Mouse (Mus musculus): ENCODE data around the gene Spaca4. TPM values are rescaled to one million over a fixed set of nuclear protein-coding genes. Genes with fewer than 3 reads are reported as not detected.
A peak's percentile ranks its signal among the peaks of the same experiment; 100 is the strongest.

The Spaca4 gene
- polyA plus RNA-seq, 1 experiment from 2014 or later, result 0.86 TPM

- under 1% methylated on average over 21 of the region's 21 CpGs for WGBS
- Histone ChIP-seq H3K36me3 (ENCODE audit: control insufficient read depth, insufficient read depth, low read length) (peaks cover 2% of the 10 kb centered on the region), H3K27ac (ENCODE audit: low read length) (peak overlapping the region; percentile 93), H3K27me3 (replicated peaks; ENCODE audit: control insufficient read depth, insufficient read depth, low read length) (peaks cover 4% of the 10 kb centered on the region), H3K9ac (ENCODE audit: low read depth, low read length) (peak overlapping the region; percentile 76), H3K9me3 (ENCODE audit: control insufficient read depth, low read length) (no peaks in the 10 kb centered on the region), H3K4me1 (ENCODE audit: control insufficient read depth, insufficient read depth, low read length) (peaks cover 52% of the 10 kb centered on the region), H3K4me3 (ENCODE audit: low read length) (peak overlapping the region; percentile 70), H3K4me2 (ENCODE audit: low read depth, low read length) (peak overlapping the region; percentile 99)
- peak; percentile 0; the same call in 1 of the 2 replicates for ATAC-seq
Observed at GRCm38 (mm10) chr7:45705443-45705864, 20.2 kb downstream of the Spaca4 start.

- 0% methylated on average over 36 of the region's 36 CpGs for WGBS
- peak within 1 kb of the TSS; percentile 70 for H3K4me3 ChIP-seq (ENCODE audit: low read length)
- peaks cover 10% of the 10 kb centered on the region for H3K27me3 ChIP-seq (replicated peaks; ENCODE audit: control insufficient read depth, insufficient read depth, low read length)
- peaks cover 54% of the 10 kb centered on the region for H3K4me1 ChIP-seq (ENCODE audit: control insufficient read depth, insufficient read depth, low read length)
- H3K27ac ChIP-seq (ENCODE audit: low read length), result peak within 1 kb of the TSS; percentile 93
- H3K9me3 ChIP-seq (ENCODE audit: control insufficient read depth, low read length), result no peaks in the 10 kb centered on the region
- no peaks in the 10 kb centered on the region for H3K36me3 ChIP-seq (ENCODE audit: control insufficient read depth, insufficient read depth, low read length)
- H3K9ac ChIP-seq (ENCODE audit: low read depth, low read length), result peak within 1 kb of the TSS; percentile 76
- ATAC-seq, result peak; percentile 79
- peak within 1 kb of the TSS; percentile 99 for H3K4me2 ChIP-seq (ENCODE audit: low read depth, low read length)
Observed at GRCm38 (mm10) chr7:45704730-45705442, 20.7 kb downstream of the Spaca4 start, which contains the start of gene Dbp. Dbp (plus strand) TSS chr7:45705088.

GRCm38 (mm10) chr7:45704046-45704559 lies 21.5 kb downstream of the Spaca4 start:
- H3K9ac ChIP-seq (ENCODE audit: low read depth, low read length), result peak overlapping the region; percentile 68
- H3K36me3 ChIP-seq (ENCODE audit: control insufficient read depth, insufficient read depth, low read length), result no peaks in the 10 kb centered on the region
- peak overlapping the region; percentile 96 for H3K4me2 ChIP-seq (ENCODE audit: low read depth, low read length)
- H3K27me3 ChIP-seq (replicated peaks; ENCODE audit: control insufficient read depth, insufficient read depth, low read length), result peaks cover 16% of the 10 kb centered on the region
- WGBS, result 1% methylated on average over 13 of the region's 13 CpGs
- H3K4me1 ChIP-seq (ENCODE audit: control insufficient read depth, insufficient read depth, low read length), result peaks cover 56% of the 10 kb centered on the region
- ATAC-seq, result peak; percentile 47
- peak overlapping the region; percentile 70 for H3K4me3 ChIP-seq (ENCODE audit: low read length)
- H3K27ac ChIP-seq (ENCODE audit: low read length), result peak overlapping the region; percentile 89
- no peaks in the 10 kb centered on the region for H3K9me3 ChIP-seq (ENCODE audit: control insufficient read depth, low read length)

- Histone ChIP-seq H3K4me3 (ENCODE audit: low read length) (peak overlapping the region; percentile 70), H3K4me1 (ENCODE audit: control insufficient read depth, insufficient read depth, low read length) (peaks cover 51% of the 10 kb centered on the region), H3K4me2 (ENCODE audit: low read depth, low read length) (peak overlapping the region; percentile 96), H3K36me3 (ENCODE audit: control insufficient read depth, insufficient read depth, low read length) (no peaks in the 10 kb centered on the region), H3K27me3 (replicated peaks; ENCODE audit: control insufficient read depth, insufficient read depth, low read length) (peaks cover 20% of the 10 kb centered on the region), H3K9ac (ENCODE audit: low read depth, low read length) (peak overlapping the region; percentile 68), H3K9me3 (ENCODE audit: control insufficient read depth, low read length) (no peaks in the 10 kb centered on the region), H3K27ac (ENCODE audit: low read length) (peak overlapping the region; percentile 89)
- 49% methylated on average over 12 of the region's 12 CpGs for WGBS
- no peak for ATAC-seq
Observed at GRCm38 (mm10) chr7:45703521-45704033, 22.0 kb downstream of the Spaca4 start.

GRCm38 (mm10) chr7:45702809-45703520 lies 22.6 kb downstream of the Spaca4 start:
- Histone ChIP-seq H3K9ac (ENCODE audit: low read depth, low read length) (peak overlapping the region; percentile 68; the same call in 1 of the 2 replicates), H3K4me1 (ENCODE audit: control insufficient read depth, insufficient read depth, low read length) (peaks cover 45% of the 10 kb centered on the region), H3K27me3 (replicated peaks; ENCODE audit: control insufficient read depth, insufficient read depth, low read length) (peaks cover 24% of the 10 kb centered on the region), H3K9me3 (ENCODE audit: control insufficient read depth, low read length) (no peaks in the 10 kb centered on the region), H3K36me3 (ENCODE audit: control insufficient read depth, insufficient read depth, low read length) (no peaks in the 10 kb centered on the region), H3K4me2 (ENCODE audit: low read depth, low read length) (no peak overlapping the region), H3K4me3 (ENCODE audit: low read length) (no peak overlapping the region), H3K27ac (ENCODE audit: low read length) (no peak overlapping the region)
- WGBS, result 90% methylated on average over 17 of the region's 17 CpGs
- no peak for ATAC-seq

- H3K27me3 ChIP-seq (replicated peaks; ENCODE audit: control insufficient read depth, insufficient read depth, low read length), result peaks cover 24% of the 10 kb centered on the region
- ATAC-seq, result no peak
- H3K4me2 ChIP-seq (ENCODE audit: low read depth, low read length), result no peak overlapping the region
- WGBS, result 93% methylated on average over 11 of the region's 11 CpGs
- no peak overlapping the region for H3K4me3 ChIP-seq (ENCODE audit: low read length)
- H3K36me3 ChIP-seq (ENCODE audit: control insufficient read depth, insufficient read depth, low read length), result no peaks in the 10 kb centered on the region
- H3K4me1 ChIP-seq (ENCODE audit: control insufficient read depth, insufficient read depth, low read length), result peaks cover 40% of the 10 kb centered on the region
- no peak overlapping the region for H3K27ac ChIP-seq (ENCODE audit: low read length)
- no peak overlapping the region for H3K9ac ChIP-seq (ENCODE audit: low read depth, low read length)
- H3K9me3 ChIP-seq (ENCODE audit: control insufficient read depth, low read length), result no peaks in the 10 kb centered on the region
Observed at GRCm38 (mm10) chr7:45702316-45702715, 23.3 kb downstream of the Spaca4 start.

- Histone ChIP-seq H3K4me3 (ENCODE audit: low read length) (no peak overlapping the region; the same call in 1 of the 2 replicates), H3K4me1 (ENCODE audit: control insufficient read depth, insufficient read depth, low read length) (peaks cover 35% of the 10 kb centered on the region), H3K27ac (ENCODE audit: low read length) (no peak overlapping the region), H3K27me3 (replicated peaks; ENCODE audit: control insufficient read depth, insufficient read depth, low read length) (peaks cover 24% of the 10 kb centered on the region), H3K4me2 (ENCODE audit: low read depth, low read length) (no peak overlapping the region), H3K36me3 (ENCODE audit: control insufficient read depth, insufficient read depth, low read length) (no peaks in the 10 kb centered on the region), H3K9ac (ENCODE audit: low read depth, low read length) (no peak overlapping the region), H3K9me3 (ENCODE audit: control insufficient read depth, low read length) (no peaks in the 10 kb centered on the region)
- no peak for ATAC-seq
- WGBS, result 88% methylated on average over 11 of the region's 11 CpGs
Observed at GRCm38 (mm10) chr7:45701607-45702006, 24.0 kb downstream of the Spaca4 start.

GRCm38 (mm10) chr7:45701072-45701471 lies 24.5 kb downstream of the Spaca4 start:
- Histone ChIP-seq H3K4me1 (ENCODE audit: control insufficient read depth, insufficient read depth, low read length) (peaks cover 30% of the 10 kb centered on the region), H3K9me3 (ENCODE audit: control insufficient read depth, low read length) (no peaks in the 10 kb centered on the region), H3K27ac (ENCODE audit: low read length) (peak overlapping the region; percentile 41; the same call in 1 of the 2 replicates), H3K9ac (ENCODE audit: low read depth, low read length) (peak overlapping the region; percentile 64), H3K27me3 (replicated peaks; ENCODE audit: control insufficient read depth, insufficient read depth, low read length) (peaks cover 24% of the 10 kb centered on the region), H3K4me3 (ENCODE audit: low read length) (peak overlapping the region; percentile 31), H3K36me3 (ENCODE audit: control insufficient read depth, insufficient read depth, low read length) (no peaks in the 10 kb centered on the region), H3K4me2 (ENCODE audit: low read depth, low read length) (peak overlapping the region; percentile 75)
- 30% methylated on average over 11 of the region's 11 CpGs for WGBS
- no peak for ATAC-seq
